Mouse (Mus musculus) frontal cortex, postnatal 10 days (tissue): ENCODE results near the gene Atp6v0e2.

ENCODE experiments used
- DNase-seq, 2 experiments: peaks; one replicate each; pipeline ENCODE4 v3.0.0; 2022; ENCODE audit warnings: low spot score in 2 of 2, mixed read lengths in 1 of 2

The Atp6v0e2 gene

GRCm38 (mm10) chr6:48539860-48540259, 2.4 kb downstream of the Atp6v0e2 start:
- DNase-seq: peak in 1 of 2 experiments; percentile 7

GRCm38 (mm10) chr6:48540721-48541120, 3.3 kb downstream of the Atp6v0e2 start:
- DNase-seq: no peak

GRCm38 (mm10) chr6:48541560-48542450, 4.4 kb downstream of the Atp6v0e2 start:
- peak in 1 of 2 experiments; percentile 8 for DNase-seq

GRCm38 (mm10) chr6:48542631-48543030, 5.2 kb downstream of the Atp6v0e2 start:
- DNase-seq: no peak

GRCm38 (mm10) chr6:48545251-48545650, 7.8 kb downstream of the Atp6v0e2 start:
- DNase-seq: no peak

- DNase-seq: no peak
Observed at GRCm38 (mm10) chr6:48546271-48546670, 8.9 kb downstream of the Atp6v0e2 start.

- no peak for DNase-seq
Observed at GRCm38 (mm10) chr6:48546858-48547257, 9.4 kb downstream of the Atp6v0e2 start.

GRCm38 (mm10) chr6:48548314-48548713, 10.9 kb downstream of the Atp6v0e2 start:
- no peak for DNase-seq

GRCm38 (mm10) chr6:48552918-48553317, 15.5 kb downstream of the Atp6v0e2 start:
- DNase-seq: no peak

- DNase-seq: no peak
Observed at GRCm38 (mm10) chr6:48553819-48554218, 16.4 kb downstream of the Atp6v0e2 start.

- DNase-seq: peak; percentile 94 to 96
Observed at GRCm38 (mm10) chr6:48554280-48555103, 17.1 kb downstream of the Atp6v0e2 start, which contains the start of gene Lrrc61. Gene Lrrc61, plus strand, starts transcription at chr6:48554796.

- peak; percentile 52 to 61 for DNase-seq
Observed at GRCm38 (mm10) chr6:48555104-48555890, 17.9 kb downstream of the Atp6v0e2 start.

GRCm38 (mm10) chr6:48555956-48556355, 18.5 kb downstream of the Atp6v0e2 start:
- no peak for DNase-seq

GRCm38 (mm10) chr6:48565693-48566310, 28.4 kb downstream of the Atp6v0e2 start:
- no peak for DNase-seq

- no peak for DNase-seq
Observed at GRCm38 (mm10) chr6:48566312-48566711, 28.9 kb downstream of the Atp6v0e2 start.

- DNase-seq: no peak
Observed at GRCm38 (mm10) chr6:48568036-48568984, 30.9 kb downstream of the Atp6v0e2 start.

GRCm38 (mm10) chr6:48569065-48569807, 31.8 kb downstream of the Atp6v0e2 start:
- DNase-seq: no peak

- DNase-seq: no peak
Observed at GRCm38 (mm10) chr6:48572014-48572413, 34.6 kb downstream of the Atp6v0e2 start.

GRCm38 (mm10) chr6:48572572-48573061, 35.2 kb downstream of the Atp6v0e2 start, which contains the start of gene Rarres2:
Gene Rarres2, minus strand, starts transcription at chr6:48572789.
- no peak for DNase-seq
